Mouse (Mus musculus): ENCODE measurements around the gene Lpo. TPM values are rescaled to one million over a fixed set of nuclear protein-coding genes. Genes with fewer than 3 reads are reported as not detected.
A peak's percentile ranks its signal among the peaks of the same experiment; 100 is the strongest.

The Lpo gene
- polyA plus RNA-seq, 1 experiment = 2.4 TPM

DNA sequence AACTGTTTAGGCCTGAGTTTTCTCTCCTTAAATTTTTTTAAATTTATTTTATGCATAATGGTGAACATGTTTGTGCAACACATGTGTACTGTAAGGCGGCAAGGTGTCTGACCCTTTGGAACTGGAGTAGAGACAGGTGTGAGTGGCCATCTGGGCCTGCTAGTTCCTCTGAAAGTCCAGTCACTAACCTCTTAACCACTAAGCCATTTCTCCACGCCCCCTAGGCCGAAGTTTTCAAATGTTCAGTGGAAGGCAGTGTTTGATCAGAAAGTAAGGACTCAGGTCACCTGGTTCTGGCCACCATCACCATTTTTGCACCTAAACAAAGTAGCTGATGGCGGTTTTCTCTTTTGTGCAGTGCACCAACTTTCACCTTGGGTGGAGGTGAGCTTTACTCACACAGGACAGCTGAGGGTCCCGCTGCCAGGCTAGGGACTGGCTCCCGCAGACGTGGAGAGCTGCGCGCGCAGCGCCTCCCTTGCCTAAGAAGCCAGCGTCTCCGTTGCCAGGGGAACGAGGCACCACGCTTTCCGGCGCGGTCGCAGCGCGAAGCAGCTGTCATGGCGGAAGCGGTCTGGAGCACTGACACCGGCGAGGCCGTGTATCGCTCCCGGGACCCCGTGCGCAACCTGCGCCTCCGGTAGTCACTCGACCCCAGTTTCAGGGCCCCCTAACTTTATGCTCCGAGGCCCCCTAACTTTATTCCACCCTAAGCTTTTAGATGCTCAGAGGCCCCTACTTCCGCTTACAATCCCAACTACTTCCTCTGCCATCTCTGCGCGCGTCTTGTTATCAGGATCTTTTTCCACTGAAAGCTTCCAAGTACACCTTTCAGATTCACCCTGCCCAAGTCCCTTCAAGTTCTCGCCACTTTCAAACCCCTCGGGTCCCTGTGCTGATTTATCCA is 24.9 kb upstream of the Lpo start, which contains the start of gene Mks1:
Gene Mks1, plus strand, starts transcription at position 526 of the 907 bp plus-strand sequence.
- peak within 1 kb of the TSS; percentile 26 for H3K4me3 ChIP-seq (ENCODE audit: insufficient read depth, low read length)
- H3K4me1 ChIP-seq (ENCODE audit: control insufficient read depth, insufficient read depth, low read length) = peaks cover 1% of the 10 kb centered on the region; the same call in 1 of the 2 replicates
- TF ChIP-seq CTCF (IDR thresholded peaks at IDR 0.05; ENCODE audit: extremely low read depth, insufficient read depth, low read length) (no peak), POLR2A (IDR thresholded peaks at IDR 0.05; ENCODE audit: extremely low read depth, insufficient read depth, low read length) (peak; percentile 85)
- no peak within 1 kb of the TSS for H3K27ac ChIP-seq (ENCODE audit: insufficient read depth, low read length)

DNA sequence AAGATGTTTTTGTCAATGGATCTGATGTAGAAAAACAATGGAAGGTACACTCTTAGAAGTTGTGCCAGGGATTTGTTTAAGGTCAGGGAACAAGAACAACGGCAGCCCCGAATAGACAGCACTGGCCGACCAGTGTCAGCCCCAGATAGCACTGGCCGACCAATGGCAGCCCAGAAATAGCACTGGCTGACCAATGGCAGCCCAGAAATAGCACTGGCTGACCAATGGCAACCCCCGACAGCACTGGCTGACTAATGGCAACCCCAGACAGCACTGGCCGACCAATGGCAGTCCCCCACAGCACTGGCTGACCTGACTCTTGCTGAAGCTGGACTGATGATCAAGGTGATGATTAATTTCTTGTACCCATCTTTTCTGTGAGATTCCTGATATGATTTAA is 19.8 kb upstream of the Lpo start:
- Histone ChIP-seq H3K4me3 (ENCODE audit: insufficient read depth, low read length) (no peak overlapping the region), H3K27ac (ENCODE audit: insufficient read depth, low read length) (no peak overlapping the region), H3K4me1 (ENCODE audit: control insufficient read depth, insufficient read depth, low read length) (no peaks in the 10 kb centered on the region)
- no peak for TF ChIP-seq CTCF (IDR thresholded peaks at IDR 0.05; ENCODE audit: extremely low read depth, insufficient read depth, low read length)
- TF ChIP-seq POLR2A (IDR thresholded peaks at IDR 0.05; ENCODE audit: extremely low read depth, insufficient read depth, low read length) = no peak

DNA sequence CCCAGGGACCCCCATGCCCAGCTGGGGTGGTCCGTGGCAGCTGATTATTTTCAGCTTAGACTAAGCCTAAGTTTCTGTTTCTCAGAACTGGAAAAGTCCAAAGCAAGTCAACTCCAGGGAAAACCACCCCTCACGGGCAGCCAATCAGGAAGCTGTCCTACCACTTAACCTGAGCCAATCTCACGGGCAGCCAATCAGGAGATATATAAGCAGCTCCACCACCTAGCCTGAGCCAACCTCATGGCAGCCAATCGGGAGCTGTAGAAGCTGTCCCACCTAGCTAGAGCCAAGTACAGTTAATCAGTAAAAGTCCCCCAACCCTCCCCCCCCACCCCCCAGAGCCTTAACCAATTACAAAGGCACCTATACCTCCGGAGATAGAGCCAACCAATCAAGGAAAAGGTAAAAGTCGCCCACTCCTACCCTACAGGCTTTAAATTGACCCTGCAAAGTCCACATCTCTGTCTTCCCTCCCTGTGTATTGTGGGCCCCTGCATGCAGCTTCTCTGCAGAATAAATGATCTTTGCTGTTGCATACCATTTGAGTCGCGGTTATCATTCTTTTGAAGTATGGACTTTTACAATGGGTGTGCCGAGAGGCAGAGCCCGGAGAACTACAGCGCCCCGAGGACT is 19.0 kb upstream of the Lpo start:
- TF ChIP-seq POLR2A (IDR thresholded peaks at IDR 0.05; ENCODE audit: extremely low read depth, insufficient read depth, low read length) = no peak
- no peak for TF ChIP-seq CTCF (IDR thresholded peaks at IDR 0.05; ENCODE audit: extremely low read depth, insufficient read depth, low read length)
- H3K4me1 ChIP-seq (ENCODE audit: control insufficient read depth, insufficient read depth, low read length) = no peaks in the 10 kb centered on the region
- no peak overlapping the region for H3K27ac ChIP-seq (ENCODE audit: insufficient read depth, low read length)
- no peak overlapping the region for H3K4me3 ChIP-seq (ENCODE audit: insufficient read depth, low read length)

DNA sequence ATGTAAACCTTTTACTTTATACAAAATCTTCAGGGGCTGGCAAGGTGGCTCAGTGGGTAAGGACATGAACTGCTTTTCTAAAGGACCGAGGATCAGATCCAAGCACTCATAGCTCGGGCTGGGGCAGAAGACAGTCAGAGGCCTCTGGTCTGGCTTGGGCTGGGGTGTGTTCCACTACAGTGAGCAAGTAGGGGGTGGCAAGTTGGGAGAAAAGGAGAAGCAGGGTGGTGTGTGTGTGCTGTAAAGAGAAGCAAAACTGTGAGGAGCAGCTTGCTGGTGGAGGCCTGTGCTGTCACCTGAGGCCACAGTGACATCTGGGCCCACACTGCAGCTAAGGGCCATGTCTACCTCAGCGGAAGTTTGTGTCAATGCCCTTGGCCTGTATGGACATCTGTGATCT is 13.3 kb upstream of the Lpo start:
- H3K4me3 ChIP-seq (ENCODE audit: insufficient read depth, low read length) = no peak overlapping the region
- TF ChIP-seq POLR2A (IDR thresholded peaks at IDR 0.05; ENCODE audit: extremely low read depth, insufficient read depth, low read length) (no peak), CTCF (IDR thresholded peaks at IDR 0.05; ENCODE audit: extremely low read depth, insufficient read depth, low read length) (no peak)
- no peak overlapping the region for H3K27ac ChIP-seq (ENCODE audit: insufficient read depth, low read length)
- H3K4me1 ChIP-seq (ENCODE audit: control insufficient read depth, insufficient read depth, low read length) = no peaks in the 10 kb centered on the region

DNA sequence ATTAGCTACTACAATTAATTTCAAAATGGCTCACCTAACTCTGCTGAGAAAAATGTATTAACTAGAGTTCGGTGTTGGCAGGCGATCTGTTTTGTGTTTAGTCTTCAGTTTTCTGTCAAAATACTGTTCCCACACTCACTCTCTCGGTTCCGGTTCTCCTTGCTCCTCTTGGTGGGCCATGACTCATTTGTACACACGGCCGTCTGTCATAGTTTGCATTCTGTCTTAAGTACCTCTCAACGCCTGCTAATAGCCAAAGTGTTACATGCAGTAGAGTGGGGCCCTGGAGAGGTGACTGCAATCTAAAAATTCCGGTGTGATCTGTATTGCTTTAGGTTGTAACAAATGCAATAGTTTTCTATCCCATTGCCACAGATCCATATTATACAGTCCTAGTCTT is 12.6 kb upstream of the Lpo start:
- TF ChIP-seq CTCF (IDR thresholded peaks at IDR 0.05; ENCODE audit: extremely low read depth, insufficient read depth, low read length) (no peak), POLR2A (IDR thresholded peaks at IDR 0.05; ENCODE audit: extremely low read depth, insufficient read depth, low read length) (no peak)
- Histone ChIP-seq H3K27ac (ENCODE audit: insufficient read depth, low read length) (no peak overlapping the region), H3K4me1 (ENCODE audit: control insufficient read depth, insufficient read depth, low read length) (no peaks in the 10 kb centered on the region), H3K4me3 (ENCODE audit: insufficient read depth, low read length) (no peak overlapping the region)

DNA sequence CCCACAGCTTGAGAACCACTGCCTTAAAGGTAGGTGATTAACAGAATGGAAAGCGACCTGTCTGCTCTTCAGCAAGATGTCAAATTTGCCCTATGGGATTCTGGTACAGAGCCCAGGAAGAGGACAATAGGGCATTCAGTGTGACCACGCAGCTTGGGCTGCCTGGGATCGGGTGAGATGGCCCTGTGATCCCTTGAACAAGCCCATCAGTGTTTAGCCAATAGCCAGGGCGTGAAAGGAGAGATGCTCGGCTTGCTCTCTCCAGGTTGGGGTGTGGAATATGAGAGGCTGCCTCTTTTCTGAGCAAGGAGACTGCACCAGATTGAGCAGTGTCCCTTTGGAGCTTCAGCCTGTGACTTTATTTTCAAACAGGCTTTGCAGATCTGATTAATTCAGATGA is 6.6 kb downstream of the Lpo start:
- Histone ChIP-seq H3K4me3 (ENCODE audit: insufficient read depth, low read length) (no peak overlapping the region), H3K27ac (ENCODE audit: insufficient read depth, low read length) (0 out of 2 replicates have a peak overlapping the region, but pooled peaks have one; percentile 78), H3K4me1 (ENCODE audit: control insufficient read depth, insufficient read depth, low read length) (no peaks in the 10 kb centered on the region)
- TF ChIP-seq POLR2A (IDR thresholded peaks at IDR 0.05; ENCODE audit: extremely low read depth, insufficient read depth, low read length) (0 out of 2 replicates have a peak, but pooled peaks have one; percentile 18), CTCF (IDR thresholded peaks at IDR 0.05; ENCODE audit: extremely low read depth, insufficient read depth, low read length) (no peak)

DNA sequence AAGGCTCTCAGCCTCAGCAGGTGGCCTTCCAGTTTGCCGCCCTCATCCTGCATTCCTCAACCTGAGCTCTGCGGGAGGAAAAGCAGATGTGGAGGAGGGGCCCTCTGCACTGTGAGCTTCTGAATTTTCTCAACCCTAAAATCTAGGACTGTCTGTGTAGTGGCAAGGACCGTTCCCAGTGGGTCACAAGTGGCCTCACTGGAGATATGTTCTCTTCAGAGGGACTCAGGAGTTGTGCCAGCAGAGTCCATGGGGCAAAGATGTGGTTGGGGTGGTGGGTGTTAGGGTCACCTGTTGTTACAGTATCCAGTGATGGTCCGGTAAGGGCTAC is 10.7 kb downstream of the Lpo start:
- Histone ChIP-seq H3K4me1 (ENCODE audit: control insufficient read depth, insufficient read depth, low read length) (no peaks in the 10 kb centered on the region), H3K4me3 (ENCODE audit: insufficient read depth, low read length) (peak overlapping the region; percentile 41), H3K27ac (ENCODE audit: insufficient read depth, low read length) (no peak overlapping the region)
- TF ChIP-seq CTCF (IDR thresholded peaks at IDR 0.05; ENCODE audit: extremely low read depth, insufficient read depth, low read length) = no peak
- TF ChIP-seq POLR2A (IDR thresholded peaks at IDR 0.05; ENCODE audit: extremely low read depth, insufficient read depth, low read length) = no peak

DNA sequence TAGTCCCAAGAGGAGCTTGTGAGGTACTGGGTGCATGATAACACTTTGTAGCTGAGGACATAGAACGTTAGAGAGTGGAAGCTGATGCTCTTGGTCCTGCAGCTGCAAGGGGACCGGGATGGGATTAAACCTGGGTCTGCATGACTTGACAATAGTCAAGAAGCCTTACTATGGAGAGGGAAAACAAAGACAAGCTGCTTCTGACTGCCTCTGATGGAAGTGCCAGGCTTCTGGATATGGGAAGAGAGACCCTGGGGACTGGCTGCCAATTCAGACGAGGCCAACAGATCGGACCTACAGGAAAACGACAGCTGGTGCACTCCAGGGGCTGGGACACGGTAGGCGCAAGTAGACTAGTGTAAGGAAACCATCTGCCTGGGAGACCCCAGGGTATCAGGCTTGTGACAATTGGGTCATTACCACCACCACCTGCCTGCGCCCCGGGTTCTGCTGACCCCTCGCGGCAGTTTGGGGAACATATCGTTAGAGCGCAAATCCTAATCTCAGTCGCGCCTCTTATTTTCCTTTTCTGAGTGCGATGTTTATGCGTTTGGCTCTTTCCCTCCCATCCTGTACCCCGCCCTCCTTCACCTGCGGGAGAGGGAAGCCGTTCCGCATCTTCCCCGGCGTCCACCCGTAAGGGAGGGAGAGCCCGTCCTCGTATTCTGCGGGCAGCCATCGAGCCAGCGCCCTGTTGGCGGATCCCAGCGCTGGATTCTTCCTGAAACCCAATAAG is 11.2 kb downstream of the Lpo start:
- peak; percentile 64 for TF ChIP-seq CTCF (IDR thresholded peaks at IDR 0.05; ENCODE audit: extremely low read depth, insufficient read depth, low read length)
- no peak for TF ChIP-seq POLR2A (IDR thresholded peaks at IDR 0.05; ENCODE audit: extremely low read depth, insufficient read depth, low read length)
- no peak overlapping the region for H3K27ac ChIP-seq (ENCODE audit: insufficient read depth, low read length)

DNA sequence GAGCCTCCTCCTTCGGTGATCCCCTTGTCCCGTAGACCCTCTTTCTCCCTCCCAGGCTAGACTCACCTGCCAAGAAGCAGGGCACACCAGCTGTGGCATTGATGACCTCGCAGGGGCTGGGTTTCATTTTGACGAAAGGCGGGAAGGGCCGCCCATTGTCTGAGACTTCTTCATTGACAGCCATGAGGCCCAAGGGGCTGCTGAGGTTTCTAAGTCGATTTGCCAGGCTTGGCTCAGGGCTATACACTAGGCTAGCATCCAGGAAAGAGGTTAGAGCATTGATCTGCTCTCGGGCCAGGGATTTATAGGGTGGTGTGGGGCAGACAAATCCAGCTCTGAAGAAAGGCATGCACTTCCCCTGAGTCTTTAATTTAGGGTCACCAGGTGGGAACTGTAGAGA is 13.3 kb downstream of the Lpo start:
- H3K4me3 ChIP-seq (ENCODE audit: insufficient read depth, low read length) = no peak overlapping the region
- TF ChIP-seq POLR2A (IDR thresholded peaks at IDR 0.05; ENCODE audit: extremely low read depth, insufficient read depth, low read length) = no peak
- TF ChIP-seq CTCF (IDR thresholded peaks at IDR 0.05; ENCODE audit: extremely low read depth, insufficient read depth, low read length) = no peak
- no peak overlapping the region for H3K27ac ChIP-seq (ENCODE audit: insufficient read depth, low read length)
- H3K4me1 ChIP-seq (ENCODE audit: control insufficient read depth, insufficient read depth, low read length) = no peaks in the 10 kb centered on the region

More for the DNA sequence above, 11.2 kb downstream of the Lpo start:
- Histone ChIP-seq H3K4me1 (ENCODE audit: control insufficient read depth, insufficient read depth, low read length) (no peaks in the 10 kb centered on the region), H3K4me3 (ENCODE audit: insufficient read depth, low read length) (peak overlapping the region; percentile 41)
